Mouse (Mus musculus): ENCODE data around the gene Aldh1a2.
A peak's percentile ranks its signal among the peaks of the same experiment; 100 is the strongest.

The Aldh1a2 gene

GRCm38 (mm10) chr9:71216036-71216995, 727 bp downstream of the Aldh1a2 start:
- DNase-seq (ENCODE audit: low spot score in 2 of 2) = peak in 1 of 2 experiments; percentile 20

- DNase-seq (ENCODE audit: low spot score in 2 of 2) = no peak
Observed at GRCm38 (mm10) chr9:71216996-71217792, 1.6 kb downstream of the Aldh1a2 start.

DNA sequence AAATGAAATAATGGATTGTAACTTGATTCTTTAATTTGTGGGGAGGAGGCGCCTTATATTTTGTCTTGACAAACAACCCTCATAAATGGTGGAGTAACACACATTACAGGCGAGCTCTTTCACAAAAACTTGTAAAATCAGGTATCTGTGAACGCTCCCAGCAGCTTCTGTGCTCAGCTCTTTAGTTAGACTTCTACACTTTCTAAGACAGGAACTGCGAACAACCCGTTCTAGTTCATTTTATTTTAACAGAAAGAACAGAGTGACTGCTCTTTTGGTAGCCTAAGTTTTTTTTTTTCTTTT, 2.2 kb downstream of the Aldh1a2 start:
- no peak for DNase-seq (ENCODE audit: low spot score in 2 of 2)

- DNase-seq (ENCODE audit: low spot score in 2 of 2) = no peak
Observed at GRCm38 (mm10) chr9:71219161-71219560, 3.6 kb downstream of the Aldh1a2 start.

DNA sequence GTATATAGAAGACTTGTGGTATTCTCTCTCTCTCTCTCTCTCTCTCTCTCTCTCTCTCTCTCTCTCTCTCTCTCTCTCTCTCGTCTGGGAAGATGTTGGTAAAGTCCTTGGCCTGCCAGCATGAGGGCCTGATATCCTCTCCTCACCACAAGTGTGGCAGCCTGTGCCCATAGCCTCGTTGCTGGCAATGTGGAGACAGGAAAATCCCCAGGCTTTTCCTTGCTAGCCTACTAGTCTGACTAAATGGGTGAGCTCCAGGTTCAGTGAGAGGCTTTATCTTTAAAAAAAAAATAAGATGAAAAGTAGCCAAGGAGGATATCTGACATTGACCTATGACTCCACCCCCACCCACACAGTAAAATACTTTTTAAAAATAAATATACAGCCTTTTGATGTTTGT, 4.8 kb downstream of the Aldh1a2 start:
- no peak for DNase-seq (ENCODE audit: low spot score in 2 of 2)

DNA sequence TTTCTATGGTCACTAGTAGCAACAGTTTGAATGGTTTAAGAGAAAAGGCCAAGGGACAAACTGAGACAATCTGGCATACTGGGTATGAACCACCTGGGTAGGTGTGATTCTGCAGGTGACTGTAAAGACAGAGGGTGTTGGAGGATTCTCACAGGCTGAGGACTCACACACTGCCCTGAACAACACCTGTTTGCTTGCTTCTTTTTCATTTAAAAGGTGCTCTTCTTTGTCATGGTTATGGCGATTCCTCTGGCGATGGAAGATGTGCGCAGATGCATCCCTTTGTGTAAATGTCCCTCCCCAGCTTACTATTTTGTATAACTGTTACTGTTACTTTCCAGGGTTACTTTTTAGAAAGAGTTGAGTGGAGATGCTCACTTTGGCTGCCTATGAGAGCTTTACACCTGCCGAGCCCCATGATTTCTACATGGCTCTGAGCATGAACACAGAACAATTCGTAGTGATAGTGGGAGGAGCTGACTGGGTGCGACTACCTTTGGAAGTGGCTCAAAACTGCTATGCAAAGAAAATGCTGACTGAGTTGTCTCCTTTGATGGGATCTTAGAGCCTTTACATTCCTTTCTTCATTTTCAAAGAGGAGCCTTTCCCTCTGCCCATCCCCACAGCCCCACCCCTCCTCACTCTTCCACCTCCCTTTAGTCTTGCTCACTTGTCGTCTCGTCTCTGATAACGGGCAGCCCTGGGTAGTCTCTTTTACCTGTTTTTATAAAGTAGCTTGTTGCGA, 11.8 kb downstream of the Aldh1a2 start:
- no peak for DNase-seq (ENCODE audit: low spot score in 2 of 2)

DNA sequence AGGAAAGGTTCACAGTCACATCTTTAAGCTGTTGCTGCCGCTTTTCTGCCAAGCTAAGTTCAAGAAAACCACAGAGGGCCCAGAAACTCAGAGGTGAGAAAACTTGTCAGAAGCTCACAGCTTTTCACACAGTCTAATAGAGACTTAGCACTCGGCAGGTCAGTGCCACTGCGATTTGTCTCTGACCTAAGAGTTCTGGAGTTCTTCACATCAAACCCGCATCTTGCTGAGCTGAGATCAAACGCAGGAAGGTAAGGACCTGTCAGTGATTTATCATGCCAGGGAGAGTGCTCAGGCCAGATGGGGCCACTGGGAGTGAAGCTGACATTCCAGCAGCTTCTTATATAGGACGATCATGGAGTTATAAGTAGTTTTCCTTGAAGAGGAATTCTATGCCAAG, 14.4 kb downstream of the Aldh1a2 start:
- no peak for DNase-seq (ENCODE audit: low spot score in 2 of 2)

DNA sequence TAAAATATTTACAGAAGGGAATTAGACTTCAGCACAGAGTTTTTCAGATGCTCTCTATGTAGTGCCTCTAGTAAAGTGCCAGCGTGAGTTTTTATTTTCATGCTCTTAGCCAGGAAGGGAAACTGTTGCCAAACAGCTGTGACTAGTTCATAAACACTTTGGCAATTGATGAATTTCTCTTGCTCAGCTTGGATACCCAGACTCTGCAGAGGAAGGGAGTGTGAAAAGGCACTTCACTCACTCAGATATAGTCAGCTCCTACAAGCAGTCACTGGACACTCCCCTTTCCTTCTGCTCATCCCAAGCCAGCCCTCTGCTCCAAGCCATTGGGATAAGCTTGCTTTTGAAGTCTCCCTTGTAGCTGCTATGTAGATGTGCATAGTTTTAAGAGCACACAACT, 21.0 kb downstream of the Aldh1a2 start:
- peak in 1 of 2 experiments; percentile 25 for DNase-seq (ENCODE audit: low spot score in 2 of 2)

DNA sequence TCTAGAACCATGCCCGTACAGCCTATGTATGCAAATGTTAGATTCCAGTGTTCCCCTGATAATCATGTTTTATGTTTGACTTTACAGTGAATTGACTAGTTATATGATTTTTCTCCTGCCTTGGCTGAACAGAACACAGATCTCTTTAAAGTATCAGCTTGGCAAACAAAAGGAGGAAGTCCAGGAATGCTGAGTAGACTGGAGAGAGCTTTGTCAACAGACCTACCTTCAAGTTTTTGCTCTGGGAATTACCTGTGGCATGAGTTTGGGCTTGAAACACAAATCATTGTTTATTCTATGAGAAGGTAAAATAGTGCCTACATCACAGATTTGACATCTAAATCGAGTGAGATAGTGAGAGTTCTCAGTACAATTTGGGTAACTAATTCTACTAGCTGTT, 24.3 kb downstream of the Aldh1a2 start:
- no peak for DNase-seq (ENCODE audit: low spot score in 2 of 2)

DNA sequence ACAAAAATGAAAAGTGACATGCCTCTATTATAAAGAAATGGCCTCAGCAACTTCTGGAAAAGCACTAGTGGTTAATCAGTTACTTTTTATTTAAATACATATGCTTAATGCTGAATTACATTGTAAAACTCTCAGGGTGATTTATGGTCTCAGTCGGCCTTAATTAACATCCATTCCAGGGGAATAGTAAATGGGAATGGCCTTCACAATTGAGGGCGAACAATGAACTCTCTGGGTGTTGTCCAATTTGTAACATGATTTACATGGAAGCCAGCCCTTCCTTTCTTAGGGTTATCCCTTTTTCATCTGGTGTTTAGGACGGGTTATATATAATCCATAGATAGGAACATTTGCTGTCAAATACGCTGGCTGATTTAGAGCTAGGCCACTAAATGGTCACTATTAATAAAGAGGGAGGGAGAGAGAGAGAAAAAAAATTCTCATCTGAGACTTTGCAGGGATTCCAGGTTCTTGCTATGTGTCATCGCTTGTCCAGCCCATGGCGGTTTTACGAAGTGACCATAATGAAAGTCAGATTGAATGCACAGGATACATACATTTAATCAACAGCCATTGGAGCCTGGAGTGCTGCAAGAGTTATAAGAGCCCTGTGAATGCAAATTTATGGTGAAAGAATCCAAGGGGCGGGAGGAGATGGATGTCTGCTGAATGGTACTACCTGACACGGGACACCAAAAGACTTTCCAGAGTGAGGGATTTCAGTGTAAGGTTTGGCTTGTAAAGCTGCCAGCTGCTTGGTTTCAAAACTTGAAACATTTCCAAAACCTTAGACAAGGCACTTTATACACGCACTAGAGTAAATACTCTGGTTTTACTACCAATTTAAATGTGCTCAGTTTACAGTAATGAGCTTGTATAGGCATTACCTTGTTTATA, 26.2 kb downstream of the Aldh1a2 start:
- no peak for DNase-seq (ENCODE audit: low spot score in 2 of 2)

DNA sequence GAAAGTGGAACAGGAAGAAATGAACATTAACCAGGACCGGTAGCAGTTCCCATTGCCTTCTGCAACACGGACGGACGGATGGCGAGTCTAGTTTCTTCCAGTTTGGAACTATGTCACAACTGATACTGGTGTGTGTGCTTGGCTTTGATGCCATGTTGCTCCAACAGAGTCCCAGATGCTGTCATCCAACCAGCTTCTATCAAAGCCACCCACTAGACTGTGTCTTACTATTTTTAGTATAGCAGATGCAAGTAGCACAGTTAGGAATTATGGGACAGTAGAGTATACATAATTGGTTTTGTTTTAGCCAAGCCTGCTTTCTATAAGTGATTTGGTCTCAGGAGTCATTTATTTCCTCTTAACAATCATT, 26.8 kb downstream of the Aldh1a2 start:
- DNase-seq (ENCODE audit: low spot score in 2 of 2) = no peak

DNA sequence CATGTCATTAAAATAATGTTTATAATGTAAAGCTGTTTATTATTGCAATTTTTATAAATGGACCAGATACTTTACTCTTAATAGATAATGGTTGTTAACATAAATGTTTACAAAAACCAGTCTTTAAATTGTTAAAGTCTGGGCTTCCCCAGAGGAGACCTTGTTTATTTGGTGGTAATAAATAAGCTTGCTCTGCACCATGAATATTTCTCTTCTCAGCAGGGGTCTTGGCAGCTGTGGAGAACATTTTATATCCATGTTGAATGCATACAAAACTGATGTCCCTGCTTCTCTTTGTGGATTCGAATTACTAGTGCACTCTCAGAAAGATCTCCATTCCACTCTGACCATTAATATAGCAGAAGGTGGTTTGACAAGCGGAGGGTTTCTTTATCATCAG, 38.8 kb downstream of the Aldh1a2 start:
- no peak for DNase-seq (ENCODE audit: low spot score in 2 of 2)

- DNase-seq (ENCODE audit: low spot score in 2 of 2) = no peak
Observed at GRCm38 (mm10) chr9:71262711-71263110, 47.1 kb downstream of the Aldh1a2 start.

DNA sequence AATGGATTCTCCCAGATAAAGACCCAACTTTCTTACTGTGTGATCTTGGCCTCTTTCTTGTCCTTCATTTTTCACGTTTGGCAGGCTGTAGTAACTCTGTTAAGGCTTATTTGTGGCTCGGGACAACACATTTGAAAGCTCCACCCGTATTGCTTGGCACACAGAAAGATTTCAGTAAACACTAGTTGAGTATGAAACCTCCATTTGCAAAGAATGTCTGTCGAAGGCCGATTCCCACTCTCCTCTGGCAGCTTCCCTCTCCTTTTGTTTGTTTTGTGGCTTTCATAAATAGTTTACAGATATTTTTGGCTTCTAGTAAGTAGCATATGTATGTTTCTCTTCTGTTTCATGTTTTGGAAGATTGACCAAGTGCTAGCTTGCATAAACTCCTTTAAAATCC, 54.1 kb downstream of the Aldh1a2 start:
- DNase-seq (ENCODE audit: low spot score in 2 of 2) = no peak

- no peak for DNase-seq (ENCODE audit: low spot score in 2 of 2)
Observed at GRCm38 (mm10) chr9:71270205-71270604, 54.6 kb downstream of the Aldh1a2 start.

DNA sequence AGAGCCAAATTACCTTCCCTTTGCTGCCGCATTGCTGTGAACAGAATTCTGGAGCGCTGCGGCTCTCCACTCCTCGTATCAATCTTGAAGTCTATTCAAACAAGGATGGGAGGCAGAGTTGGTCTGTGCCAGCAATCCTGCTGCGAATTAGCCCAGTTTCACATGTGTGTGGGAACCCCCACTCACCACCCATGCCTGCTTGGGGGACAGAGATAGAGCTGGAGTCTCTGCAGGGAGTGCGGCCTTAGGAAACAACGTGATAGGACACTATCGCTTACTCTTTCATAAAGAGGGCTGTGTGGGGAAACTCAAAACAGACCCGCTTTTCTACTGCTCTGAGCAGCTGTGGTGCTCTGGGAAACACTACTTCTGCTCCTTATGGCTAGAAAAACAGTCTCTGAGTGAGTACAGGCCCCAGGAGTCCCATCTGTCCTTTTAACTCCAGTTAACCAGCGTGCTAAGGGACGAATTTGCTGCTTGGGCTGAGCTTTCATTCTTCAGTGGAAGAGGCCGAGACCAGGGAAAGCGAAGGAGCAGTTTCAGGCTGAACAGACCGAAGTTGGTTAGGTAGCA, 60.6 kb downstream of the Aldh1a2 start:
- peak; percentile 26 to 32 for DNase-seq (ENCODE audit: low spot score in 2 of 2)

DNA sequence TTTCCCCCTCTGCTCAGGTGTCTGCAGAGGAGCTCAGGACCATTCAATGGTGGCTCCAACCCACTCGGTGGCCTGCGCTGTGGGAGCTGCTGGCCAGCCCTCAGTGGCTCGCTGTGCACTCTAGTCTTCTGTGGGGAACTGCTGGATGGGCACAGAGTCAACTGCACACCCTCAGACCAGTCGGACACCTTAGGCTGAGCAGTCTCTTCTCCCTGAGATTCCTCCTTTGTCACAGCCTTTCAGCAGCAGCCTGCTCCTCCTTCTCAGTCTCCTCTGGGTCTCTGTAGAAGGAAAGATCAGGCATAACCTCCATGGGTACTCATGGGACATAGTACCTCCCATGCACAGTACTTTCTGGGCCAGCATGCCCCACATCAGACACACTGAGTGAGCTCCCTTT, 63.2 kb downstream of the Aldh1a2 start:
- no peak for DNase-seq (ENCODE audit: low spot score in 2 of 2)

- no peak for DNase-seq (ENCODE audit: low spot score in 2 of 2)
Observed at GRCm38 (mm10) chr9:71283156-71283555, 67.6 kb downstream of the Aldh1a2 start.

- DNase-seq (ENCODE audit: low spot score in 2 of 2) = no peak
Observed at GRCm38 (mm10) chr9:71285231-71285630, 69.6 kb downstream of the Aldh1a2 start.

DNA sequence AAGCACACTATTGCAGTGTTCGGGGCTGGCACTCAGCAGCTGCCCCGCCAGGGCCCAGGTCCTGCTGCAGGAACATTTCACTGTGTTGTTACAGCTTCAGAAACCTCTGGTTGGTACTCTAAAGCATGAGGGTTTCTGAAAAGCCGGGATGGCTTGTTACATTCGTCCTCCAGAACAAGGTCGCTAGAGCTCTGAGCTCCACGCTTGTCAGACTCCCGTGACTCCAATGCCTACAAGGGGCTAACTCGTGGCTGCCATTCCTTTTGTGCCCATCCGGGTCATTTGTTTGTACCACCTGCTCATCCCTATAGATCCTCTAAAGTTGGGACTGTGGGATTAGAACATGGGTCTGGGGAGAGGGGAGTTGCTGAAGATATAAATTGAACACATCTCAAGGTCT, 70.8 kb downstream of the Aldh1a2 start:
- DNase-seq (ENCODE audit: low spot score in 2 of 2) = no peak

DNA sequence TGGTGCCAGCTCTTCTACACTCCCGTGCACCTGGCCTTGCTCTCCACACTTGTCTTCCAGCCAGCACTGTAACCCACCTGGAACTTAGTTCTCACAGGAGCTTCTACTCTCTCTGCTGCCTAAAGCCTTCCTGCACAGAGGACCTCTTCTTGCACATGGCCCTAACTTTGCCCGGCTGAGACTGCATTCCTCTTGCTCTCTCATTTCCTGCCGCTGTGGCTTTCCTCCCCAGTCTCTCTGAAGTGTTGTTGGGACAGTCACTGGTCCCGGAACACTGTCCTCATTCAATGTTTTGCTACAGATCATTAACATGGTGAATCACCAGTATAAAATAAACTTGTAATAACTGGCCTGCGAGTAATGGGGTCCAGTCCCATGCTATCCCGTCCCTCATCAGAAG, 73.1 kb downstream of the Aldh1a2 start:
- DNase-seq (ENCODE audit: low spot score in 2 of 2) = no peak

Measured in right cerebral cortex, postnatal 10 days (tissue).